Mouse (Mus musculus): ENCODE measurements around the gene Csad.

The Csad gene

DNA sequence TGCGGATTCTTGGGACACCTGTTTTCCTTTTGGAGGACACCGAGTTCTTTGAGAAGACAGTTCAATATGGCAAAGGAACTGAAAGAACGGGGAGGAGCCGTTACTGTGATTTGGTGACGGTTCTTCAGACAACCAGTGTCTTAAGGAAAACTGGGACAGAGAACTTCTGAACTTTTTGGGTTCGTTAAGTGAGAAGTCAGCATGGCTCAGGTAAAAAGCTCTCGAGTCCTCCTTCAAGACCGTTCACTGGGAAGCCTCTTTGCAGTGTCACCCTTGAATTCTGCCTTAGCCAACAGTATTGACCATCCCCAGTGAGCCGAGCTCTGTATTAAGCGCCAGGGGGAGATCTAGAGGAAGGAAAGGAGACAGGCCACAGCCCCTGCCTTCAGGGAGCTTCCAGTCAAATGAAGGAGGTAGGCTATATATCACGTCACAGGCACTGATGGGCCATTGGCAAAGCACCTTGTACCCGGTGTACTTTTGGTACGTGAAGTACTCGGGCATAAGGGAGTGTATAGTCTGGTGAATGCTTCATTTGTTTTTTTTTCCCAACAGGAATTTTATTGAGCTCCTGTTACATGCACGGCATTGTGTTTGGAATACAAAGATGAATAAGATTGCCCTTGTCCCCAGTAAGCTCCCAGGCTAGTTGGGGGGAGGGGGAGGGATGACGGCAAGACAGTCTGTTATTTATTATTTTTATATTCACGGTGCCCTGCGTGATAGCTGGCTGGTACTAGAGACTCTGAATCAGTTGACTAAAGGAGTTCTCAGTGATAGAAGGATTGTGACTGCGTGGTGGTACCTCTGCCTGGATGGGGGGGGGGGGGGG lies at the start of gene Csad:
Gene Csad (minus strand): TSS at position 51 of the 832 bp plus-strand sequence.
- peak; percentile 38 for DNase-seq (ENCODE audit: low spot score)

DNA sequence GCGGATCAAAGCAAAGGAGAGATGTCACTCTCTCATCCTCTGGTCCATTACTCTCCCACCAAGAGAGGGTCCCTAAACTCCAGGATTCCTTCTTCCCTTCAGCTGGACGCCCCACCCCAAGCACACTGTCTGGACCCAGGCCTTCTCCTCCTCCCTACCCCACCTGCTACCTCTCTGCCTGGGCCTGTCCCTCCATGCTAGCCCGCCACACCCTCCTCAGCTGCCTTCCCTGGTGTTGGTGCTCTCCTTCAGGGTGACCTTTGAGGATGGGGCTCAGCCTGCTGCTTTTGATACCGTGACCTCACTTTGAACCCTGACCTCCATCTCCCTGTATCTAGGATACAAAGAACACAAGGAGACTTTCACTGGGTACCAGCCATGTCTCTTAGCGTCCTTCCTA lies 46.0 kb upstream of the Csad start:
- DNase-seq (ENCODE audit: low spot score) = no peak

DNA sequence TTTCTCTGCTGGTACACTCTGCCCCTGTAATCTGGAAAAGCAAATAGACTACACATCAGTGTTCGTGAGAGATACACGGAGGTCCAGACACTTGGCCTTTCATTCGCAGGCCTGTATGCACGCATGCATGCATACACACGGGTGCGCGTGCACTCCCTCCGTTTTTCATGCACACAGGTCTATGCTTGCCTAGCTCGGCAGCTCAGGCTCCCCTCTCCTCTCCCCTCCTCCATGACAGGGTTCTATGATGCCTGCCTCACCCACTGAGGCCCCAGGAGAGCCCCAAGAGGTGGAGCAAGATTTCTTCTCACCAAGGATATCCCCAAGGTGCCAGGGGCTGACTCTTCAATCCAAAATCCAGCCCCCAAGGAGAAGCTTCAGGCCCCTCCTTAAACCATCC lies 45.4 kb upstream of the Csad start:
- no peak for DNase-seq (ENCODE audit: low spot score)

DNA sequence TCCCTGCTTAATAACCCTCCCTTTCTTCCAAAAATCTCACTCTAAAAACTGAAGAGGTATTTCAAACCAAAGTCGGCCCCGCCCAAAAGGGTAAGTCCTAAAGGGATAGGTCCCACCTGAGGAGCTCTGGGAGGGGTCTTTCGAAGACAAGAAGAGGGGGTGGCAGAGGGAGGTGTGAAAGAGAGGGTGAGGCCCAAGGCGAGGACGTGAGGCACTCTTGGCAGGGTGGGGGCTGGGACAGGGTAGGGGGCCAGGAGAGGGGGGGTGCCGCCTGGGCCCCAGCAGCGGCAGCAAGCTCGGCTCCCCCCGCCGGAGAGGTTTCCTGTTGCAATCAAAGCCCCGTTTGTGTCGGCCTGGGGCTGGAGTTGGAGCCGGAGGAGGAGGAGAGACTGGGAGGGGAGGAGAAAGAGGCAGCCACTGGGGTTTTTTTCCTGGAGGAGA lies 44.7 kb upstream of the Csad start:
- DNase-seq (ENCODE audit: low spot score) = no peak

DNA sequence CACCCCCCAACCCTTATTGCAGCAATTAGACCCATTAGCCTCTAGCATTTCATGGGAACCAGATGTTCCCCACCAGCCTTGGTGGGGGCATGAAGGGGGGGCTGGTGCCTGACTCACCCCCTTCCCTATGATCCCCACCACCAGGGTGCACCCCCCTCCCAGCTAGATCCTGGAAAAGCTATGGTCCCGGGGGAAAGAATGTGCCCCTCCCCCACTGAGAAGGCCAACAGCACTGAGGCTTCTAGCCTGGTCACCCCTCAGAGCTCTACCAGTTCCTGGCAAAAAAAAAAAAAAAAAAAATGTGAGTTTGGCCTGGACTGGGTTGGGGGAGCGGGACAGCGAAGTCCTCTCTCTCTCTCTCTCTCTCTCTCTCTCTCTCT lies 44.3 kb upstream of the Csad start:
- no peak for DNase-seq (ENCODE audit: low spot score)

DNA sequence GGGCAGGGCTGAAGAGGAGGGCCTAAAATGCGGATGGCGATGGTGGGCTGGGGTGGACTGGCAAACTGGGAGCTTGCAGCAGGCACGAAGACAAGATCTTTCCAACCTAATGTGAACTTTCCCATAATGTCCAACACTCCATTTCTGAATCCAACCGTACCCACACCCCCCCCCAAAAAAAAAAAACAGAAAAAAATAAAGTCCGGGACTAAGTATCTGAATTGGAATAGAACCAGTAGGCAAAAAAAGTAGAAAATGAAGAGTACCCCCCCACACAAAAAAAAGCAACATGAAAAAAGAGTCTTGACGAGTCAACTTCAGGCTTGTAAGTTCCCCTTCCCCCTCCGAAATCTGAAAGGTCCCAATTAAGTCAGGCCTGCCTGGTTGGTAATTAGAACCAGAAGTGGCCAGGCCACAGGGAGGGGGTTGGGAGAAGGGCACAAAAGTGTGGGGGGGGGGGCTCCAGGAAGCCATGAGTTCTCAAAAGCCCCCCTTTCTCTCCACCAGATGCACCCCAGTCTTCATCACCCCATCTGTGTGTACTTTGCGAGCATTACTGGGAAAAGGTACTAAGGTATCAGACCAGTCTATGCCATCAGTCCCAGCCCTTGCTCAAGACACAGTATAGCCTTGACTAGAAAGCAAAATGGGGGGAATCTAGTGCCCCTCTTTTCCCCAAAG lies 43.7 kb upstream of the Csad start:
- no peak for DNase-seq (ENCODE audit: low spot score)

DNA sequence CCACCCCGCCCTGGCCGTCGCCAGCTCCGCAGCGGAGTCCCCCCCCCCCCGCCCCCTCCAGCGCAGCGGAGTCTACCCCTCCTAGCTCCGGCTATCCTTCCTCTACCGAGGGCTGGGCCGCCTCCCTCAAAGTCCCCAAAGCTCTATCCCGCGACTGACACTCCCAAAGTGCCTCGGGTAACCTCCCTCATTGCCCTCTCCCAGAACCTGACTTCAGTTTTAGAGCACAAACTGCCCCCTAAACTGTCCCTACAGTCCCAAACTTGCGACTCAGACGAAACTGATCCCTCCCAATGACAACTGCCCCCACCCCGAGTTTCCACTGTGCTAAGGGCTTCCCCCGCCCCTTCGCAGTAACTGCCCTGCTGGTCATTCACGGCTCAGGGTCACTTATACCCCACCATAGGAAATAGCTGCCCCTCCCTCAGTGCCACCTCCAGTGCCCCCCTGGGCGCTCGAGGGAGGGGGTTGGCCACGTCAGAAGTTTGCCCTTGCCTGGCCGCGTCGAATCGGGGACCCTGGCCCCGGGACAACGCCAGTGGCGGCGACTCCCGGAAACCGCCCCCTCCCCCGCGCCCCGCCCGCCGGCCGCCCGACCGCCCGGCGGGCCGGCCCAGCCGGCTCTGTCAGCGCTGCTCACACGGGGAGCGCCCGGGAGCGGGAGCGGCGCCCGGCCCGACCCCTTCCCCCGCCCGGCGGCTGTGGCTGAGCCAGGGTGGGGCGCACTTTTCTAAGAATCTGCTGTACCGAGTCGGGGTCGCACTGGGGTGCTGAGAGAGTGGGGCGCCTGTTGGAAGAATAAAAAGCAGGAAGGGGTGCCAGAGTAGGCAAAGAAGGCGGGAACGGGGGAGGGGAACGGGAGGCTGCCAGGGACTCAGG lies 43.0 kb upstream of the Csad start:
- peak; percentile 66 for DNase-seq (ENCODE audit: low spot score)

DNA sequence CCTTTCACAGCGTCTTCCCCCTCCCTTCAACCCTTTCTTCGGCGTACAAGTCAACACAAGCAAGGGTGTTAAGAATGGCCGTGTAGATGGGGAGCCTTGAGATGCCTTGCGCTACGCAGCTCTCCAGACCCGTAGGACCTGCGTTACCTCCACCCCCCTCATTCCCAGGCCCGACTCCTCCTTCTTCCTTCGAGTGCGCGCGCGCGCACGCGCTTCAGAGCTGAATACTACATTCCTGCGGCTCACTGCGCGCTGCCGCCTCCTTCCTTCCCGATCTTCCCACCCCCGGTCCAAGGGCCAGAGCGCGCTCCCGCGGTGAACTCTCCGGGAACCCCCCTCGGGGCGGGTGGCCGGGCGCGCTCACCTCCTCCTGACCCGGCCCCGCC lies 42.3 kb upstream of the Csad start:
- DNase-seq (ENCODE audit: low spot score) = peak; percentile 90

DNA sequence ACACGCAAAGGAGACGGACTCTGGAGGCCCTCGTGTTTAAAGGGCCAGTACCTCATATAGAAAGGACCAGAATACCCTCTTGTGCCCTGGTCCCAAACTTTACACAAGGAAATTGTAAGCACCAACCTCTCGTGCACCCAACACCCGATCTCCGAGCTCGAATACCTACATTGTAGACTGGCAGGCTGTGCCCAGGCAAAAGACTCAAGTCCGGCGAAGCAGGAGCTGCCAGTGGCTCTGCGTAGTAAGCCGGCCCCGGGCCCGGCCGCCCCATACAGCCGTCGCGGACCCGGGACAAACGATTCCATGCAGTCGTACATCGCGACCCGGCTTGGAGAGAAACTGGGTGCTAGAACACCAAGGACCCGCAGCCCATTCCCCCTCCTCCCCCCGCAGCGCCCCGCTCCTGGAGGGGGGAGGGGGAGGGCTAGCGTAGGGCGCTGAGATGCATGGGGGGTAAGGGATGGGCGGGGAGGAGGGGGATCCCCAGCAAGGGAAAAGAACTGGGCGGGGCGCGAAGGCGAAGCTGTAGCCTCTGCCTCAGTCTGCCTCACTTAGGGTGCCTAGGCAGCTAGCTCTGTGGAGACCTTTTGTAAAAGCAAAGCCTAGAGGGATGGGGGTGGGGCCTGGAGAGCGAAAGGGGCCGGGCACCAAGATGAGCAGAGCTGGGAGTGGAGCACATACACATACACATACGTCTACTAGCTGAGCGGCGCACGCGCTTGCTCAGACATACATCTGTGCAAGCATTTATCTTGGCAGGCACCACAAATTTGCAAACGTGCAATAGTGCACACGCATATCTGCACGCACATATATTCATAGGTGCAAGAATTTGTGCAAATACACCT lies 41.6 kb upstream of the Csad start:
- peak; percentile 76 for DNase-seq (ENCODE audit: low spot score)

DNA sequence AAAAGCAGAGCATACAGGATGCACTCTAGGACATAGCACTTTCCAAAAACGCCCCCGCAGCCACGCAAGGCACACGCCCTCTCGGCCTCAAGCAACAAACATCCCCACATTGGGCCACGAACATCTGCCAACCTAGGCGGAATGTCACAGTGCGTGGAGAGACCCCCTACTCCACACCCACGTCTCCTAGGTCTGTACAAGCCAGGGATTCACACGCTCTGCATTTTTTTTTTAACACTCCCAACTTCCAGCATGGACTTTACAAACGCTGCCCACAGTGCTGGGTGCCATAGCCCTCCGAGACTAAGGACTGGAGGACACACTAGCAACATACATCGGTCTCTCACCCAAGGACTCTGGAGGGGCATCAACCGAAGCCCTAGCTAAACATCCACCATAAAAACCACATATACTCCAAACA lies 40.9 kb upstream of the Csad start:
- DNase-seq (ENCODE audit: low spot score) = no peak

DNA sequence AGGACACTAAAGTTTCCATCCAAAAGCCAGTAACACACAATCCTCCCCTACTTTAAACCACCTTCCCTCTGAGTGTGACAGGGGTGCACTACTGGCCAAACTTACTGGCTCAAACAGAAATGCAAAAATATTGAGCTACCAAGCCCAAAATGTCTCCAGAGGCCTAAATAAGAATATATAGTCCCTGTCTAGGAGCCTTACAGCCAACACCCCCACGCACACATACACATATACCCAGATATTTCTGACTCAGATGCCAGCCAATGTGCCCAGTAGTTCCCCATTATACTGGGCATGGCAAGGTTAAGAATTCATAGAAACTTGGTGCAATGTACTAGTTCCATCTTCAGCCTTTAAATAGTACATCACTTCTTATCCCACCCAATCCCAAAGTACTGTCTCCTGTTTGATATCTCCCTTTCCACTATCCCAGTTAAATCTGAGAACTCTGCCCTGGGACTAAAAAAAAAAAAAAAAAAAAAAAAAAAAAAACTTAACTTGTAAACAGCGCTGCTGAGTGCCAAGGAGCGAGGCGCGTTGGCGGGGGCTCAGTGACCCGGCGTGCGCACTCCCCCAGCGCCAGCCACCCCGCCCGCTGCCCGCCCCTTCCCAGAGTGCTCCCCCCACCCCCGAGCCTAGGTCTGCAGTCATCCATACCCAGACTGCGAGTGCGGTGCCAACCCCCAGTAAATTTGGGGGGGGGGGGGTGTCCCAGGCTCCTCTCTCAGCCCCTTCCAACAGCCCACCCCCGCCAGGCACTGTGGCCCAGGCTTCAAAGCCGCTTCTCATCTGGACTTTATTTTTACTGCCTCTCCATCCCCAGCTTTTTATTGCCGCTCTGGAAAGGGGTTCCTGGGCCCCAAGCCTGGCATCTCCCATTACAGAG lies 40.0 kb upstream of the Csad start:
- DNase-seq (ENCODE audit: low spot score) = no peak

DNA sequence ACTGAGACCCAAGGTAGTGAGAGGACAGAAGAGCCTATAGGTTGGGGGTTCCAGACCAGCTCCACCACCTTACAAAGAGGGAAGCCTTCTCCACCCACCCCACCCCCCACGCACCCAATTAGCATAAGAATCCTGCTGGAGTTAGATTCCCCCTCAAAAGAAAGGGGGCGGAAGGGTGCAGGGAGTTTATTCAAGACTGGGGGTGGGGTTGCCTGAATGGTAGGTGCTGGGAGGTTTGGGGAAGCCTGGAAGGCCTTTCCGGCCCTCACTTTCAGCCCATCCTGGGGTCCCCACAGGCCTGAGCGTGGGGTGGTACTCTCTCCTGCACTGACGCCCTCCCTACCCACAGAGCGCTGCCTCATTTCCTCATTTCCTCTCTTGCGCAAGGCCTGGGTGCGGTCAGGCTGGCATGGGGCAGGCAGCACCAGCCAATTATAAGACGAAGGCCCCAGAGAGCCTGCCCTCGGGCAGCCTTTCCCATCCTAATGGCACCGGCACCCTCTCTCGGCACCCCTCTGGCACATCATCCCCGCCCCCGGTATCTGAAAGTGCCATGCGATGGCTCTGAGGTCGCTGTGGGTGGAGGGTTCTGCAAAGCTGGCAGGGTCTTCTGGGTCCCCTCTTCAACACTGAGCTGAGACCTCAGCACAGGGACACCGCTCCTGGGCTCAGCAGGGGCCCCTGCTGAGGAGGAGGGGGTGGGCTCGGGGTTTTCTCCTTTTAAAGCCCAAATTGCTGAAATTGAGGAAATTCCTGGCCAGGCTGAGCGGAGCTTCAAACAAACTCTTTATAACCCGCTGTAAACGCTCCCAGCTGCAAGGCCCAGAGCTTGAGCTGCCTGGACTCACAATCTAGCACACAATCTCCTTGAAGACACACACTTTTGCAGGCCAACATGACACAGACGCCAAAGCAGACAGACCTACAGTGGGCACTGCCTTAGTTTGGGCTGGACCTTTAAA lies 39.0 kb upstream of the Csad start:
- DNase-seq (ENCODE audit: low spot score) = no peak

DNA sequence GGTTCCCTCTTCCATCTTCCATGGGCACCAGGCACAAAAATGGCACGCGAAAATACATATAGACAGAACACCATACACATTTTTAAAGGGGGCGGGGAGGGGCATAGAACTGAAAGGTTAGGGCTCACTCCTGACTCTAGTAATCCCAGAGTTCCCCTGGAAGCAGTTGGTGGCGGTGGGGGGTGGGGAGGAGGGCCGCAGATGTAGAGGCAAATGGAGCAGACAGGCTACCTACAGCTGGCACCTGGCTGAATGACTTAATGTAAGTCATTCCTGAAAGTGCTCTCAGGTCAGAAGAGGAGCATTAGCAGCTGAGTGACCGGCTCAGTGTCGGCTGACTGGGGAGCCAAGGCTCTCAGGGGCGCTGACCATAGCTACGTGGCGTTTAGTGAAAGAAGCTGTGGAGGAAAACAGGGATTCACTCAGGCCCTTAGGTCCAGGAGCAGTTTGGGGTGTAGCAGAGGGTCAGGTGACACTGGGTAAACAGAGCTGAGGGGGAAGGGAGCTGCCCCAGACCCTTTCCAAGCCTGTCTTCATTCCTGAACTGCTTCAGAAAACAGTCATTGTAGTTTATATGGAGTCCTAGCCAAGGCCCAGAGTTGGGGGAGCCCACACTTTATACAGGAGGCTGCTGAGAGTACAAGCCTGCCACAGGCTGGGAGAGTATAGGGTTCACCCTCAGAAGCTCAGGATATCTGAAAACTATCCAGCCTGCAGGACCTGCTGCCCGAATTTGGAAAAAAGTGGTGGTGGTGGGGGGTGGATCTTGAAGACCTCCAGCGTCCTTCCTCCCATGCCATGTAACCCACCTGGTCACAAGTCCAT lies 38.1 kb upstream of the Csad start:
- no peak for DNase-seq (ENCODE audit: low spot score)

DNA sequence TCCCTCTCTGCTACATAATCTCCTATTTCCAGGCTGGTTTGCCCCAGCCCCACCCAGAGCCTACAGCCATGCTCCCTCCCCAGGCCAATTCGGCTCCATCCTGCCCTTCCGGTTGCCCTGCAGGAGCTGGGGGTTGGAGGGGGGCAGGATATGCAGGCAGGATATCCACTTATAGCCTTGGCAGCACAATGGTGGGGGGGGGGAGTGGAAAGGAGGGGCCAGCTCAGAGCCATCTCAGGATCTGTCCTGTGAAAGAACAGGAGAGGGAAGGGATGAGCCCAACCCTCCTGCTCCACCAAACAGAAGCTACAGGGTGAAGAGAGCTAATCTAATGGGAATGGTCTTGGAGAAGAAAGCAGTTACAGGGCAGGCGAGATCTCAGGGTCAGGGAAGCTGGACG lies 36.1 kb upstream of the Csad start:
- no peak for DNase-seq (ENCODE audit: low spot score)

DNA sequence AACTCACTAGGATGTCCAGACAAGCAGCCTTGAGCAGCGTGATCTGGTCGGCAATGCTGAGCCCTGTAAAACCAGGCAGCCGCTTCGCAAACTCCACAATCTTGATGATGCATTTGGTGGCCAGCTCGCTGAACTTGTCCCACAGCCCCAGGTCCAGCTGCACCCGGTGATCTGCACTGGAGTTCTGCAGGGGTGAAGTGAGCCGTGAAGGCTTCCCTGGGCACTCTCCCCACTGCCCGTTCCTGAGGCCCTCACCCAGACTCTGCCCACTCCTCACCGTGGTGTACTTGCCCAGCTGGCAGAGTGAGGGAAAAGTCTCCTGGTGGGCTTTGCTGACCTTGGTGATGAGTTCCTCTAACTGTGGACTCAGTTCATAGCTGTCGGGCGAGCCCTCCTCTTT lies 35.3 kb upstream of the Csad start:
- no peak for DNase-seq (ENCODE audit: low spot score)

DNA sequence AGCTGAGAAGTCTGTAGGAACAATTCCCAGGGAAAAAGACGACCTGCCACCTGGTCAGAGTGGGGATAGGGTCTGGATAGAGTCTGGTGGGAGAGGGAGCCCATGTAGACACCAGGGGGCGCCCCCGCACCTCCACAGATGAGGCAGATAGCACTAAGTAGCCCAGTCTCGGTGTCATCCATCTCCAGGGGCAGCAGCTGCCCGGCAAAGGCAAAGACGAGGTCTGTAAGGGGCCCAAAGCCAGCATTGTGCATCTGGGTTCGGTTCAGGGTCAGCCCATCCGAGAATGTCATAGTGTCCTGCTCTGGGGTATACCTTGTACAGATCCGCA lies 34.7 kb upstream of the Csad start:
- peak; percentile 60 for DNase-seq (ENCODE audit: low spot score)

DNA sequence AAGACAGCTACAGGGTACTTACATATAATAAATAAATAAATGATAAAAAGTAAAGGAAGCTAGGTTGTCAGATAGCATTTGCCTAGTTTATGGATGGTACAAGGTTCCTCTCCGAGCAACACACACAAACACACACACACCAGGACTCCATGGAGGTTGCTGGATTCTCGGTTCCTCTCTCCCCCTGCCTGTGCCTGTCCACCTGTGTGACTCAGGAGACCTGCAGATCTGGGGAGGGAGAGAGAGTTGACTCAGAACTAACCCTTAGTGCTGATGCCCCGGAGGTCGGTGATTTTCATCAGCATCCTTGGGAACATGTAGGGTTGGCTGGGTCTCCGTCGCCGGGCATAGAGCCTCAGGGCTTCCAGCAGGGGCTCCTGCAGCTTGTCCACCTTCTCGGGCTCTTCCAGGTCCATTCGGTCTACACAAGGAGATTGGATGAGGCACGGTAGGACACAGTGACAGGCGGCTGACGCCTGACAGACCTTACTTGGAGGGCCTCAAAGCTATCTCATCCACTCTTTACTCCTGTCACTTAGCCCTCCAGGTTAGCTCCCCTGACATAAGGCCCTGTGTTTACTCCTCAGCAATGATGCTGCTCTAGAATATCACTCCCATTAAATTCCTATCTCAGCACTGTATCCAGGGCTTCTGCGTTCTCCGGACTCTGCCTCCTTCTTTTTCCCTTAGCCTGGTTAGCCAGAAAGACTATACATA lies 34.2 kb upstream of the Csad start:
- DNase-seq (ENCODE audit: low spot score) = no peak
